Mouse (Mus musculus): ENCODE measurements around the gene Xrcc1.

GRCm38 (mm10) chr7:24594309-24594803, 48.3 kb downstream of the Xrcc1 start:
- TF ChIP-seq POLR2A (IDR thresholded peaks at IDR 0.05; ENCODE audit: low read depth, low read length) (no peak), CTCF (IDR thresholded peaks at IDR 0.05; ENCODE audit: extremely low read depth, insufficient read depth, insufficient read length, insufficient replicate concordance) (no peak)

Measured in spleen, adult 2 months (tissue).